In genomic region chr8:79502062-79502461, GRCm38 (mm10) we compare ENCODE assay signal across 25 mouse cellular contexts.
"Had no signal": no experiment of that assay in that cellular context is flagged by ENCODE, and none has a peak within 500 bp of the region (broad histone marks: within the 10 kb centered on the region; RNA-seq: fewer than 3 reads in every experiment).

No protein-coding gene starts in this region.

- H3K9ac ChIP-seq: heart, embryonic 13.5 days; heart, embryonic 15.5 days; hindbrain, embryonic 12.5 days; hindbrain, embryonic 14.5 days; intestine, embryonic 15.5 days; limb, embryonic 12.5 days; liver, embryonic 13.5 days; liver, embryonic 15.5 days had no signal

- H3K4me1 ChIP-seq: hindbrain, embryonic 12.5 days; liver, embryonic 13.5 days; liver, embryonic 15.5 days had no signal

- H3K27me3 ChIP-seq: heart, embryonic 13.5 days; heart, embryonic 15.5 days; hindbrain, embryonic 12.5 days; intestine, embryonic 15.5 days; limb, embryonic 12.5 days; liver, embryonic 13.5 days; liver, embryonic 15.5 days had no signal

- ATAC-seq: forebrain, embryonic 16.5 days; hindbrain, embryonic 16.5 days; inflammation-experienced regulatory T-cells, adult 6 months; intestine, embryonic 15.5 days; intestine, postnatal 0 days had no signal

- H3K4me3 ChIP-seq: heart, embryonic 13.5 days; heart, embryonic 15.5 days; hindbrain, embryonic 10.5 days; hindbrain, embryonic 12.5 days; intestine, embryonic 15.5 days; layer of hippocampus, adult 2 months; left cerebral cortex, adult 2 months; limb, embryonic 10.5 days; limb, embryonic 12.5 days; liver, embryonic 13.5 days; liver, embryonic 15.5 days had no signal

- H3K4me2 ChIP-seq: heart, embryonic 13.5 days; heart, embryonic 15.5 days; hindbrain, embryonic 12.5 days; hindbrain, embryonic 14.5 days; intestine, embryonic 15.5 days; limb, embryonic 12.5 days; liver, embryonic 11.5 days; liver, embryonic 13.5 days; liver, embryonic 15.5 days had no signal

- H3K27ac ChIP-seq: heart, embryonic 15.5 days; hindbrain, embryonic 10.5 days; hindbrain, embryonic 12.5 days; hindbrain, embryonic 14.5 days; intestine, embryonic 15.5 days; layer of hippocampus, adult 2 months; left cerebral cortex, adult 2 months; limb, embryonic 10.5 days; limb, embryonic 12.5 days; liver, embryonic 13.5 days; liver, embryonic 15.5 days had no signal

- DNase-seq: gastrocnemius, postnatal 14 days; gastrocnemius, postnatal 36 days; heart, postnatal 14 days; heart, postnatal 4 days; kidney, adult 18-20 months; kidney, adult 8-10 months; kidney, postnatal 4 days; liver; liver, embryonic 13.5 days had no signal

- H3K9me3 ChIP-seq: heart, embryonic 13.5 days; heart, embryonic 15.5 days; hindbrain, embryonic 10.5 days; hindbrain, embryonic 12.5 days; intestine, embryonic 15.5 days; limb, embryonic 10.5 days; limb, embryonic 12.5 days; liver, embryonic 13.5 days; liver, embryonic 15.5 days had no signal

- H3K36me3 ChIP-seq: heart, embryonic 13.5 days; heart, embryonic 15.5 days; hindbrain, embryonic 10.5 days; hindbrain, embryonic 12.5 days; intestine, embryonic 15.5 days; limb, embryonic 10.5 days; limb, embryonic 12.5 days; liver, embryonic 13.5 days; liver, embryonic 15.5 days had no signal
